Mouse (Mus musculus) hematopoietic stem cell, adult 5-6 weeks (primary cell): Measurements from ENCODE around the gene Etv4. TPM values are rescaled to one million over a fixed set of nuclear protein-coding genes. Genes with fewer than 3 reads are reported as not detected.
A peak's percentile ranks its signal among the peaks of the same experiment; 100 is the strongest.

Experiments
- ATAC-seq, 2 experiments: fragments of 125-278 bp in 1 of 2; replicated peaks in 1 of 2; 2 replicates each; pipeline ENCODE4 v1.8.0; 2016 to 2017; ENCODE audit warnings: inconsistent platforms in 2 of 2, mild to moderate bottlenecking in 2 of 2, moderate number of reproducible peaks in 2 of 2, low read depth in 1 of 2, moderate TSS enrichment in 1 of 2; ENCODE audit not compliant: low FRiP score in 2 of 2, poor library complexity in 2 of 2, severe bottlenecking in 2 of 2, insufficient read depth in 1 of 2, low TSS enrichment in 1 of 2
- total RNA-seq: library from RNA; stranded (forward); fragments of 172-1452, 232-1000 nt; gene quantifications from 2 replicates; pipeline ENCODE4 v1.2.3, GENCODE M21; 2017

The Etv4 gene
- total RNA-seq, 1 experiment from 2014 or later, result not detected

DNA sequence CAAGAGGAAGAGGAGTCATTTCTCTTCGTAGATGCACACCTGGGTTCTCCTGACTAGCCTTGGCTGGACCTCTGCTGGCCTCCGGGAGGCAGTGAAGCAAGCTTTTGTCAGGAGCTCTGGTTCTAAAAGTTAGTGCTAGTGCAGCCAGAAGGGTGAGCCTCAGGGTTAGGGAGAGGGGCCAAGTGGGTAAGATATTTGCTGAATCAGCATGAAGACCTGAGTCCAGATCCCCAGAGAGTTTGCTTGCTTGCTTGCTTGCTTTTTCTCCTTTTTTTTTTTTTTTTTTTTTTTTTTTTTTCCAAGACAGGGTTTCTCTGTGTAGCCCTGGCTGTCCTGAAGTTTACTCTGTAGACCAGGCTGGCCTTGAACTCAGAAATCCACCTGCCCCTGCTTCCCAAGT lies 12.2 kb upstream of the Etv4 start:
- ATAC-seq, result no peak

DNA sequence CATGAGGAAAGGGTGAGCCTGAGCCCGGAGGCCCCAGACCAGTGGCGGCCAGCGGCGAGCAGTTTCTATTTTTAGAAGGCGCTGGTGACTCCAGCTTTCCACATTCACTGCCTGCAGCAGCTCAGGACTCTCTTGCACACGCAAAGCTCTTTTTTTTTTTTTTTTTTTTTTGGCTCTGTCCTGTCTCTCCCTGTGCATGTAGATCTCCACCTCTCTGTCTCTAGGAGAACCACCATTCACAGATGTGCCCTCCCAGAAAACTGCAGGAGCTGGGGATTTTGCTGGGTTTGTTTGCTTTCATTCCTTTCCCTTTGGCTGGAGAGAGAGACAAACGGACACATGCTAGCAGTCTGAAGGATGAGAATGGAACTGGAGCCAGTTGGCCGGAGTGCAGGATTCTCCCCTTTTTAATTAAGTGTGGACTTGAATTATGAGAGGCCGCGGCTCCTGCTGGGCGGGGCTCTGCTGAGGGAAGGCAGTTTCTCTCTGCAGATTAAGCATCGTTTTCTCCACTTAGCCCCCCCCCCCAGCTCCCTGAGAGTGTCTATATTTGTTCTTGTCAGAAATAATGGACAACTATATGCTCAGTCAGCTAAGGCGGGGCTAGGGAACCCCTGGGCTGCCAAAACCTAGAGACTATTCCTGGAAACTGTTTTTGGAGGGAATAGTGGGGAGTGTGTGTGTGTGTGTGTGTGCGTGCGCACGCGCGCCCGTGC lies 5.8 kb upstream of the Etv4 start:
- no peak for ATAC-seq

DNA sequence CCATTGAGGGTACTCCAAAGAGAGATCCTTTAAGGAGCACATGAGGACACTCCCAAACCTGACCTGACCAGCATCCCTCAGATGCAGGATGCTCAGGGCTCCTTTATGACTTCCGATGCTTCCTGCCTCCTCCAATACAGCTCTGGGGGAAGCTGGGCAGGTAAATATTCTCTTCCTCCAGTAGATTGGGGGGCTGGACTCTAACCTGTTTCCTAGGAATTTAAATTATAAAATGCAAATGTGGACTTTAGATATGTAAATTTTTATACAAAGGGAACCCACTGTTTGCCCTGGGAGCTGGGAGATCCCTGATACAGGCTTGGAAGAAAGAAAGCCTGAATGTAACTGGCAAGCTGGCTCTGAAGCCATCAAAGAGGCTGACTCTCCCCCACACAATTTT lies 2.3 kb upstream of the Etv4 start:
- no peak for ATAC-seq

DNA sequence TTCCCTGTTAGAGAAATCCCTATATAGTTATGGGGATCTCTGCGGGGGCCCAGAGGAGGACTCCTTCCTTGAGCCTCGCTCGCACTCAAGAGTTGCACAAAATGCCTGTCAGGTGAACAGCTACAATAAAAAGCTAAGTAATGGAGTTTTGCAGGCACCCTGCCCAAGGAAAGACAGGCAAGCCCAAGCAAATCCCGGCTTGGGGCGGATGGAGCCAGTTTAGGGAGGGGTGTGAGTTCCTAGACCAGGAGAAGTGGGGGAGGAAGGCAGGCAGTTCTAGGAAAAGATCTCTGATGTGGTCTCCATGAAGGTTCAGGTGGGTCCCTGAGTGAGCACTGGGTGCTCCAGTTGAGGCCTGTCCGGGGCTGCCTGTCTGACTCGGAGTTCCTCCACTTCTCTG lies 1.5 kb upstream of the Etv4 start:
- no peak for ATAC-seq

DNA sequence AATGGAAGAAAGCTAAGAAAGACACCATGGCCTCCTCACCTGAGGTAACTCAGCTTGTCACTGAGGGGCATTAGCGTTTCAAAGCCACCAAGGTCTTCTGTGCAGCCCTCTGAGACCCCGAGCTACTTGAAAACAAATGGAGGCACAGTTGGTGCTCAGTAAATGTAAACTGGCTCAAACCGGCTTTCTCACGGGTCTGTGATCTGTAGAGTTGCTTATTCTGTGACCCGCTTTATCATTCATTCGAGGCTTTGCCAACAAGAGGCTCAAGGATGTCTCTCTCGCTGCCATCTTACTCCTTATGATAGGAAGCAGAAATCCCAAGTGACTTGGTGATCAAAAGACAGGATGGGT lies 658 bp upstream of the Etv4 start:
- no peak for ATAC-seq

DNA sequence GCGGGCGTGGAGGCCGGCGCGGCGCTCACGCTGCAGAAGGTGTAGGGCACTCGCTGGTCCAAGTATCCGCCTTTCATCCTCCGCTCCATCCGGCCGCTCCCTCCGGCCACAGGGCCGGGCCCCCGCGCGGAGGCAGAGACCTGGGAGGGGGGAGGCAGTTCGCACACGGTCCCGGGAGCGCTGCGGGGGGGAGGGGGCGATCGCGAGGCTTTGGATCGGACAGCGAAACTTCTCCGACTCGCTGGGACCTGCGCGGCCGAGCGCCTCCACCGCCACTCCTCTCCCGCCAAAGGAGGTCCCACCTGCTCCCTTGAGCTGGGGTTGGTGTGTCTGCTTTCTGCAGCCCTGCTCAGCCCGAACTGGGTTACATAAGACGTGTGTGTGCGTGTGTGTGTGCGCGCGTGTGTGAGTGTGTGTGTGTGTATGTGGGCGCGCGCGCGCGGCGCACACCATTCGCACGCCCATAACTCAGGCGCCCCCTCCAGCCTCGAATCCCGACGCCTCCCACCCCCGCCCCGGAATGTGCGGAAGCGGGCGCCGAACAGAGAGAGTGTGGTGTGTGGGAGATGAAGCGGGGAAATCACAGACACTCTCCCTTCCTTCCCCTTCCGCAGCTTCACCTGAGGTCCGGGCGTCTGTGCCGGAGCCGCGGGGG lies 556 bp downstream of the Etv4 start:
- ATAC-seq, result peak in 1 of 2 experiments; percentile 24; a peak in 1 of 4 replicates

DNA sequence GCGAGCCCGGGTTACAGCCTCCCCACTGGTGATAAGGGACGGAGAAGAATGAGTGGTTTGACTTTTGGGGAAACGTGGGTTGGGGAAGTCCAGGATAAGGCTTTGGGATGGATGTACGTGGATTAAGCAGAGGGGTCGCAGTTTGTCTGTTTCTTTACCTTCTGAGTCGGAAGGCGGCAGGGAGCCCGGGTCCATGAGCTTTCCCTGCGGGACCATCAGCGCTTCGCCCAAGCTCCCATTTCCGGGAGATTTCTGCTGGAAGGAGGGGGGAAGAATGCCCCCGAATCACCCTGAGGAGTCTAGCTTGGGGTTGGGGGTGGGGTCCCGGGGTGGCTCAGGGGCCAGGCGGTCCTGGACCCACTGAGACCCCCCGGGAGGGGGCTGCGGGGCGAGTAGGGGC lies 1.1 kb downstream of the Etv4 start:
- ATAC-seq, result no peak

DNA sequence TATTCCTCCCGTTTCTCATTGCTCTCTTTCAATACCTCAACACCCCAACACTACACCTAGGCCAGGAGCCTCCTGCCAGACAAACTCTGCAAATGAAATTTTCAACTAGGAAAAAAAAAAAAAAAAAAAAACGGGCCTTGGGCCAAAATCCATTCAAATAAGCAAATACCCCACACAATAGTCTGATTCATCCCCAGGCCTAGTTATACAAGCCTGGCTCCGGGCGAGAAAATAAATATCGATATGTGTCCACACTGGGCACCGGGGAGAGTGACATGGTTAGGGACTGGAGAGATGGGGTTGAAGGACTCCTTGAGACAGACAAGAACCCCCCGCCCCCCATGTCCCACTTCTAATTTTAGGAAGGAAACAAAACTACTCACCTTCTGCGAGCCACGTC lies 1.6 kb downstream of the Etv4 start:
- no peak for ATAC-seq

GRCm38 (mm10) chr11:101783135-101783534 lies 2.0 kb downstream of the Etv4 start:
- ATAC-seq, result no peak

DNA sequence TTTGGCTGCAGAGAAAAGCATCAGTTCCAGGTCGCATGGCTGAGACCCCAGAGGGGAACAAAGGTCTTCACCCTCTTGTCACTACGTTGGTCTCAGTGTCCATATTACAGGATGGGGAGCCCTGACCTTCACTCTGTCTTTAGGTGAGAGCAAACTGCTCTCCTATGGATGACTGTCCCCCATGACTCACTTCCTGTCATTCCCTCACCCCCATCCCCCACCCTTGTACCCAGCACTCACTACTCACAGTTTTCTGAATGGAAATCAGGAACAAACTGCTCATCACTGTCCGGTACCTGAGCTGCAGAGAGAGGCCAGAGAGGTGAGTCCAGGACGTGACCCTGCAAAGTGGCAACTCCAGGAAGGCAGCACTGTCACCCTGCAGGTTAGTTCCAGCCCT lies 8.3 kb downstream of the Etv4 start:
- no peak for ATAC-seq

DNA sequence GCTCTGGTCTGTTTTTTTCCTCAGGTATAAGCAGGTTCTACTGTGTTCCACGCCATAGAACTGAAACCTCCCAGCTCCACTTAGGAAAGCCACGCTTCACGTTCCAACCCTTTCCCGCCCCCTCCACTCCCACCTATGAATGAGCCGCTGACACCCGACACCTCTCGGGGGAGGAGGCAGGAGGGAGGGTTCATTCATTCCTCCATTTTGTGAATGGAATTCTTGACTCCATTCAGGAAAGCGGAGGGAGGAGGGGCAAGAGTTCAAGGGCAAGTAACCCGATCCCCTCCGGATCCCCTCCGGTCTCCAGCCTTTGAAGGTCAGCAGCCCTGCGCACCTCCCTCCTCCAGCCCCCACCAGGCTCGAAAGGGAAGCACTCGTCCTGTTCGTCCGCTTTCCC lies 12.7 kb downstream of the Etv4 start:
- peak in 1 of 2 experiments; percentile 34; a peak in 1 of 4 replicates for ATAC-seq

DNA sequence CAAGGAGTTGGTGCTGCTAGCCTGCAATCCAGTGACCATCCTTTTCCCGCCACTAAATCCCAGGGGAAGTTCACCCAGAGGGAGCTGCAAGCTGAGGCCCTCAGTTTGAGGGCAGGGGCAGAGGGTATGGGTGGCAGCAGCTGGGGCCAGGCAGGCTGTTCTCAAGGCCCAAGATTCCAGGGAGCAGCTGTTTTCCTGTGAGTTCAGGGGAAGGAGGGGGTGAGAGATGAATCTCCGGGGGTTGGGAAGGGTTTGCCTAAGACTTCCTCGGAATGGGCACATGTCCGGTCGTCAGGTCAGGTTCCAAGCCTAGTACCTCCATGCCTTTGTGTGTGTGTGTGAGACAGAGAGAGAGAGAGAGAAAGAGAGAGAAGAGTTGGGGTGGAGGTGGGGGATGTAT lies 13.1 kb downstream of the Etv4 start:
- no peak for ATAC-seq

GRCm38 (mm10) chr11:101770266-101770665 lies 14.9 kb downstream of the Etv4 start:
- ATAC-seq, result no peak

DNA sequence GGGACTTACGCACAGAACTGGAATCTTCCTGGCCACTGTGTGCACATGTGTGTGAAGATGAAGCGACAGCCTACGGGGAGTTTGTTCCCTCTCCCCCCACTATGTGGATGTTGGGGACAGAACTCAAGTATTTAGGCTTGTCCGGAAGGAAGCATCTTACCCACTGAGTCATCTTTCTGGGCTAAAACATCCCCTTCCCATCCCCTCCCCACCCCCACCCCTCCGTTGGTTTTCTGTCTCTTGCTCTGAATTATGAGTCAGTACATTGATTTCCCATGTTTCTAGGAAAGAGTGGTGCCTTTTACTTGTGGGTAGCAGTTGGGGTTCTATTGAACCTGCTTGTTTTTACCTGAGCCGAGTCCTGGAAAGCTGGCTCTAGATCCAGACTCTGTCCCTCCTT lies 16.4 kb downstream of the Etv4 start:
- no peak for ATAC-seq

DNA sequence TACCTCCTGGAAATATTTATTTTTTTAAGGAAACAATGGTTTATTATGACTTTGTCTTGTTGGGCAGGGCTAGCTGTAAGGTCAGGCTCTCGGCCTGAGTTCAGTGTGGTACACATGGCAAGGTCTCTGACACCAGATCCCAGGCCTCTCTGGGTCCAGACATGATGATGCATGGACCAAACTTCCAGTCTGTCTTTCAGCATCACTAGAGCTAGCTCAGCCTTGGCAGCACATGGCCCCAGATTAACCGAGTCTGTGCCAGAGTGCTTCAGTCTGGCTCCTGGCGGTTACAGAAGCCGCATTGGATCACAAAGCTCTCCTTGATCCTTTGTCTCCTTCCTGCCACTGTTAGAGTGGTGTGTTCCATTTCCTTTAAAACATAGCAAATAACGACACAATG lies 17.8 kb downstream of the Etv4 start:
- ATAC-seq, result no peak

DNA sequence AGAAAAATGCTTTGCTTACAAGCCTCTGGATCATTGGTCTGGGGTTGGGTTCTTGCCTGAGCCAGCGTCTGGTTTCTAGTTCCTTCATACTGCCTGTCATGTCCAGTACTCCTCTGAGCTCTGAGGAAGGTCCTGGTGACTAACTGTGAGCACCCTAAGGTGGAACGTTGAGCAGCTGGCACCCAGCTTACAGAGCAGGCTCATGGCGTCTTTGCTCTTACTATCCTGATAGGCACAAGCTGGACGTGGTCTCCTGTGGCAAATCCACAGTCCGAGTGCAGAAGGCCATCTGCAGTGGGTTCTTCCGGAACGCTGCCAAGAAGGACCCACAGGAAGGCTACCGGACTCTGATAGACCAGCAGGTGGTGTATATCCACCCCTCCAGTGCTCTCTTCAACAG lies 20.6 kb downstream of the Etv4 start:
- ATAC-seq, result no peak

- ATAC-seq, result peak; percentile 71 to 76
Measured at GRCm38 (mm10) chr11:101763723-101764122, 21.4 kb downstream of the Etv4 start.

- no peak; a peak in 1 of 4 replicates for ATAC-seq
Measured at GRCm38 (mm10) chr11:101759530-101759929, 25.6 kb downstream of the Etv4 start.

- ATAC-seq, result no peak
Measured at GRCm38 (mm10) chr11:101758431-101758830, 26.7 kb downstream of the Etv4 start.
